Mouse (Mus musculus) midbrain, embryonic 15.5 days (tissue): ENCODE data around the gene Suds3. TPM values are rescaled to one million over a fixed set of nuclear protein-coding genes. Genes with fewer than 3 reads are reported as not detected.
A peak's percentile ranks its signal among the peaks of the same experiment; 100 is the strongest.

Source experiments
- ATAC-seq: fragments of 200-750 bp; cut with Nextera tagmentation; replicated peaks from 2 replicates; pipeline ENCODE4 v1.8.0; 2017; ENCODE audit warnings: moderate TSS enrichment
- H3K27ac ChIP-seq: fragments of 300-500 bp; sonication (generic); 2 replicates; pipeline ENCODE4 v1.5.1; 2015; ENCODE audit warnings: mild to moderate bottlenecking, inconsistent platforms
- H3K27me3 ChIP-seq: fragments of 300-500 bp; sonication (generic); replicated peaks from 2 replicates; pipeline ENCODE4 v1.6.1; 2015; ENCODE audit warnings: inconsistent platforms
- H3K36me3 ChIP-seq: fragments of 300-500 bp; sonication (generic); replicated peaks from 2 replicates; pipeline ENCODE4 v1.6.1; 2015; ENCODE audit warnings: inconsistent platforms
- H3K4me1 ChIP-seq: fragments of 300-500 bp; sonication (generic); 2 replicates; pipeline ENCODE4 v1.6.1; 2015; ENCODE audit warnings: inconsistent platforms
- H3K4me2 ChIP-seq: fragments of 300-500 bp; sonication (generic); 2 replicates; pipeline ENCODE4 v1.6.1; 2015; ENCODE audit warnings: inconsistent platforms, mild to moderate bottlenecking, moderate library complexity
- H3K4me3 ChIP-seq: fragments of 300-500 bp; sonication (generic); 2 replicates; pipeline ENCODE4 v1.5.1; 2015; ENCODE audit warnings: mild to moderate bottlenecking, inconsistent platforms
- H3K9ac ChIP-seq: fragments of 300-500 bp; sonication (generic); 2 replicates; pipeline ENCODE4 v1.6.1; 2015; ENCODE audit warnings: mild to moderate bottlenecking, inconsistent platforms
- H3K9me3 ChIP-seq: fragments of 300-500 bp; sonication (generic); 2 replicates; pipeline ENCODE4 v1.6.1; 2016; ENCODE audit warnings: inconsistent platforms
- WGBS: fragments of 180-500 bp; shearing (Covaris S2); methylation state at CpG from one replicate; pipeline ENCODE4 v1.1.7; 2015; ENCODE audit warnings: mixed read lengths; 5-methylcytosine and 5-hydroxymethylcytosine counted together
- polyA plus RNA-seq: library from polyadenylated mRNA; unstranded; fragments of >200 nt; fragmentation: Nextera tagmentation; extraction: Ambion mirVana; gene quantifications from 2 replicates; pipeline ENCODE4 v1.2.1, GENCODE M21; 2015

Suds3 gene
- polyA plus RNA-seq, 1 experiment from 2014 or later, result 87.3 TPM

DNA sequence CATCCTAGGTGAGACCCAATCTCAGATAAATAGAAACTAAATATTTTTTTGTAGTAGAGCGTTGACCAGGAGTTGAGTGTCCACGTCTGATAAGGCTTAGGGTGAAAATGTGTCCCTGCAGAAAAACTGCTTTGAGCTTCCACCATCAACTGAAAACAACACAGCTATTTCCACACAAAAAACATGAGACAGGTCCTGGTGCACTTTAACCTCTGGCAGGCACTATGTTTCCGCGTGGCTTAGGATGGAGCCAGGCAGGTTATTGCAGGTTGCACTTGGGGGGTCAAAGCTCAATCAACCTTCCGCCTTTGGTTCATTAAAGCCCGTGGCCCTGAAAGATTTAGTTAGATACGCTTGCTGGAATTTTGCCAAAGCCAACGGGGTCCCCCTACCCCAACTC is 2.9 kb upstream of the Suds3 start:
- ATAC-seq, result no peak
- 58% methylated on average over 8 of the region's 8 CpGs for WGBS
- H3K9me3 ChIP-seq, result no peaks in the 10 kb centered on the region
- peaks cover 38% of the 10 kb centered on the region for H3K4me1 ChIP-seq
- peak overlapping the region; percentile 97; the same call in 1 of the 2 replicates for H3K4me2 ChIP-seq
- H3K36me3 ChIP-seq, result no peaks in the 10 kb centered on the region
- no peak overlapping the region for H3K4me3 ChIP-seq
- no peak overlapping the region for H3K9ac ChIP-seq
- H3K27ac ChIP-seq, result no peak overlapping the region
- H3K27me3 ChIP-seq, result peaks cover 10% of the 10 kb centered on the region; the same call in 1 of the 2 replicates

DNA sequence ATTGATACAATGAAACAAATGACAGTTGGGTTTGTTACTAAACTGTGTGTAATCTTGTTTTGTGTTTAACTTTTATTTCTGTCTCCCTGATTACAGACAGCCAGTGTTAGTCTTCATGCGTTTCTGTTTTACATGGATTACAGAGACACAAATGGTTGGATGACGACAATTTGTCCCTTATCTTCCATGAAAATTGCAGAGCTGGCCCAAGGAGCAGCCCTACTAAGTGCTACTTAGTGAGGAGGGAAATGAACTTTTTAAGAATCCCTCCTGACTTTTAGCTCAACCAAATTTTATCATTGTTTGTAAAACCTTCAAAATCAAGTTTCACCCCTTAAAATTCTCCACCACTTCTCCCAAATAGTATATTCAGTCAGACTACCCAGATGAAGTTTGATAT is 2.3 kb upstream of the Suds3 start:
- H3K4me3 ChIP-seq, result no peak overlapping the region
- H3K27ac ChIP-seq, result no peak overlapping the region
- H3K4me1 ChIP-seq, result peaks cover 38% of the 10 kb centered on the region
- ATAC-seq, result no peak
- H3K9me3 ChIP-seq, result no peaks in the 10 kb centered on the region
- peaks cover 10% of the 10 kb centered on the region; the same call in 1 of the 2 replicates for H3K27me3 ChIP-seq
- WGBS, result 95% methylated on average over 2 of the region's 2 CpGs
- no peak overlapping the region for H3K9ac ChIP-seq
- no peak overlapping the region for H3K4me2 ChIP-seq
- H3K36me3 ChIP-seq, result no peaks in the 10 kb centered on the region

DNA sequence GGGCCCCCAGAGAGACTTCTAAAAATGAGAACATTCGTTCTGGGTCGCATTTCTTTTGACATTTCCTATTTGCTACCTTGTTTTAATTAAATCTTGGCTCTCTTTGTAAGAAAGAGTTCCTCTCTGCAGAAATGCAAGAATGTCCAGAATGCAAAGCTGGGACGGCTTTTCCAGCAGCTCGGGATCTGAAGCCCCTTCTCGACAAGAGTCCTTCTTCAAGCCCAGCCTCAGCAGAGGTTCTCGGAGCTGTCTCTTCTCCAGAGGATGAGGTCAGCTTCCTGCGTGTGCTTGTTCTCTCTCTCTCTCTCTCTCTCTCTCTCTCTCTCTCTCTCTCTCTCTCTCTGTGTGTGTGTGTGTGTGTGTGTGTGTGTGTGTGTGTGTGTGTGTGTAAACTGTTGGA is 1.8 kb upstream of the Suds3 start:
- 74% methylated on average over 7 of the region's 7 CpGs for WGBS
- Histone ChIP-seq H3K27ac (no peak overlapping the region), H3K9me3 (no peaks in the 10 kb centered on the region), H3K4me2 (no peak overlapping the region), H3K4me1 (peaks cover 38% of the 10 kb centered on the region), H3K36me3 (peaks cover under 1% of the 10 kb centered on the region; the same call in 1 of the 2 replicates), H3K9ac (no peak overlapping the region), H3K4me3 (no peak overlapping the region), H3K27me3 (peaks cover 10% of the 10 kb centered on the region; the same call in 1 of the 2 replicates)
- ATAC-seq, result no peak

GRCm38 (mm10) chr5:117117241-117117640 is 1.3 kb upstream of the Suds3 start:
- Histone ChIP-seq H3K27me3 (peaks cover 10% of the 10 kb centered on the region; the same call in 1 of the 2 replicates), H3K4me3 (no peak overlapping the region), H3K9me3 (no peaks in the 10 kb centered on the region), H3K36me3 (peaks cover 6% of the 10 kb centered on the region), H3K9ac (no peak overlapping the region), H3K27ac (no peak overlapping the region), H3K4me1 (peaks cover 38% of the 10 kb centered on the region), H3K4me2 (no peak overlapping the region)
- ATAC-seq, result no peak
- WGBS, result 87% methylated on average over 2 of the region's 2 CpGs

DNA sequence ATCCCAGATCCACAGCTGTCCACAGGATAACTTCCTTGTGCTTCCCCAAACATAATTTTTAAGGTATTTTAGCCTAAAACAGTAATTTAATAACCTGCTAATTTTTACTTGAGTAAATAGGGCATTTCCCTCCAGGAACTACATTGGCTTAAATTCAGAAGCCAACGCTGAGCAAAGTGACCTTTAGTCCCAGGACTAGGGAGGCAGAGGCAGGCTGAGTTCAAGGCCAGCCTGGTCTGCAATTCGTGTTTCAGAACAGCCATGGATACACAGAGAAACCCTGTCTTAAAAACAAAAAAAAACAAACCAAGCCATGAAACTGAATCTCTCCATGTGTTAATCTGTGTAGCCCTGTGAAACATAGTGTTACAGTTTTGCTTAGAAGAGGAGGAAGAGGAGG is 747 bp upstream of the Suds3 start:
- ATAC-seq, result no peak
- H3K27me3 ChIP-seq, result peaks cover 8% of the 10 kb centered on the region; the same call in 1 of the 2 replicates
- H3K9me3 ChIP-seq, result no peaks in the 10 kb centered on the region
- H3K27ac ChIP-seq, result no peak overlapping the region
- no peak overlapping the region for H3K4me2 ChIP-seq
- H3K4me3 ChIP-seq, result no peak overlapping the region
- 64% methylated on average over 2 of the region's 2 CpGs for WGBS
- H3K36me3 ChIP-seq, result peaks cover 7% of the 10 kb centered on the region
- peaks cover 36% of the 10 kb centered on the region for H3K4me1 ChIP-seq
- H3K9ac ChIP-seq, result no peak overlapping the region

DNA sequence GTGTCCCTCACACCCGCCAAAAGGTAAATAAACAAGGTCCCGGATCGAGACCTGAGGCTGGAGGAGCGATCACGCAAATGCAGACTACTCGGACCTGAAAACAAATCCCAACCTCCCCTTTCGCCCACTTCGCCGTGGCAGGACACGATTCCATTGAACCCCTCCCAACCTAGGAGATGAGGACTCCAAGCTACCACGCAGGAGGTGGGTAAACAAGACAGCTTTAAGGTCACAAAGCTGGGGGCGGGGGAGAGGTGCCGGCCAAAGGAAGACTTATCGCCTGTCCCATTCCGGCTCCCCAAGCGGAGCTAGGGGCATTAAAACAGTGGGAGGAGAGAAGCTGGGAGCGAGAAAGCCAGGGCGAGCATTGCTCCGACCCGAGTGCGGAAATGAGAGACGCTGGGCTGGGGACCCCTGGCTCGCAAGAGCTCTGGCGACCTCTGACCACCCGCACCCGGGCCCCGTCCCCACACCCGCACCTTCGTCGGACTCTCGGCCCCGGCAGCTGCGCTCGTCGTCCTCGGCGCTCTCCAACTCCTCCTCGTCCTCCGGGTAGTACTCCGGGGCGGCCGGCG is 633 bp downstream of the Suds3 start:
- H3K36me3 ChIP-seq, result peaks cover 7% of the 10 kb centered on the region
- no peaks in the 10 kb centered on the region for H3K9me3 ChIP-seq
- no peaks in the 10 kb centered on the region for H3K27me3 ChIP-seq
- H3K4me1 ChIP-seq, result peaks cover 24% of the 10 kb centered on the region
- peak overlapping the region; percentile 88 for H3K9ac ChIP-seq
- peak overlapping the region; percentile 85 for H3K4me3 ChIP-seq
- H3K27ac ChIP-seq, result peak overlapping the region; percentile 87
- peak overlapping the region; percentile 98 for H3K4me2 ChIP-seq
- peak; percentile 11; the same call in 1 of the 2 replicates for ATAC-seq
- under 1% methylated on average over 43 of the region's 43 CpGs for WGBS

GRCm38 (mm10) chr5:117114581-117115192 is 1.2 kb downstream of the Suds3 start:
- Histone ChIP-seq H3K9ac (peak overlapping the region; percentile 88), H3K9me3 (no peaks in the 10 kb centered on the region), H3K4me2 (peak overlapping the region; percentile 98), H3K27me3 (no peaks in the 10 kb centered on the region), H3K27ac (peak overlapping the region; percentile 87), H3K4me3 (peak overlapping the region; percentile 85), H3K36me3 (peaks cover 11% of the 10 kb centered on the region), H3K4me1 (peaks cover 24% of the 10 kb centered on the region)
- ATAC-seq, result no peak
- 6% methylated on average over 16 of the region's 16 CpGs for WGBS

DNA sequence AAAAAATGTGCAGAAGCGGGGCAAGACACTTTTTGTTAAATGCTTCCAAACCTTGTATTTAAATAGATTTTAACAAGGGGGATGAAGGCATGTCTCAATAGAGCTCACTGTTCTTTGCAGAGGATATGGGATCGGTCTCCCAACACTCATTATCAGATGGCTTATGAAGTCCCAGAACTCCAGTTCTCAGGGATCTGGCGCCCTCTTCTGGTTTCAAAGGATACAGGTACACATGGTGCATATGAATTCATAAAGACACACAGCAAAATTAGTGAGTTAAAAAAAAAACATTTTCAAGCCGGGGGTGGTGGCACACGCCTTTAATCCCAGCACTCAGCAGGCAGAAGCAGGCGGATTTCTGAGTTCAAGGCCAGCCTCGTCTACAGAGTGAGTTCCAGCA is 2.6 kb downstream of the Suds3 start:
- Histone ChIP-seq H3K9ac (no peak overlapping the region), H3K4me1 (peaks cover 17% of the 10 kb centered on the region), H3K4me3 (no peak overlapping the region), H3K4me2 (no peak overlapping the region), H3K27ac (no peak overlapping the region), H3K36me3 (peaks cover 24% of the 10 kb centered on the region), H3K27me3 (no peaks in the 10 kb centered on the region), H3K9me3 (no peaks in the 10 kb centered on the region)
- WGBS, result 89% methylated on average over 7 of the region's 7 CpGs
- no peak for ATAC-seq

DNA sequence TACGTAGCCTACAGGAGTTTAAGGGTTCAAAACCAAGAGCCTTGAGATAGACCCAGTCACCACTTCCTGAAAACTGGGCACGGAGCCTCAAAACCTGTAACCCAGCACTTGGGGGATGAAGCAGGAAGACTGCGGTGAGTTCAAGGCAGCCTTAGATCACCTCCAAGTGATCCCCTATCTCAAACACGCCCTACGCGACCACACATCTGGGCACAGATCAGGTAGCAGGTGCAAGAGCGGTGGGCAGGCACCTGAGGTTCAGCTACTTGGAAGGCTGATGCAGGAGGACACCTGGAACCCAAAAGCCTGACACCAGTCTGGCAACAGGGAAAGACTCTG is 4.2 kb downstream of the Suds3 start:
- ATAC-seq, result no peak
- peaks cover 17% of the 10 kb centered on the region for H3K4me1 ChIP-seq
- no peak overlapping the region for H3K9ac ChIP-seq
- 97% methylated on average over 7 of the region's 7 CpGs for WGBS
- H3K4me3 ChIP-seq, result no peak overlapping the region
- H3K27ac ChIP-seq, result no peak overlapping the region
- H3K36me3 ChIP-seq, result peaks cover 29% of the 10 kb centered on the region
- H3K9me3 ChIP-seq, result no peaks in the 10 kb centered on the region
- H3K27me3 ChIP-seq, result no peaks in the 10 kb centered on the region
- no peak overlapping the region for H3K4me2 ChIP-seq

DNA sequence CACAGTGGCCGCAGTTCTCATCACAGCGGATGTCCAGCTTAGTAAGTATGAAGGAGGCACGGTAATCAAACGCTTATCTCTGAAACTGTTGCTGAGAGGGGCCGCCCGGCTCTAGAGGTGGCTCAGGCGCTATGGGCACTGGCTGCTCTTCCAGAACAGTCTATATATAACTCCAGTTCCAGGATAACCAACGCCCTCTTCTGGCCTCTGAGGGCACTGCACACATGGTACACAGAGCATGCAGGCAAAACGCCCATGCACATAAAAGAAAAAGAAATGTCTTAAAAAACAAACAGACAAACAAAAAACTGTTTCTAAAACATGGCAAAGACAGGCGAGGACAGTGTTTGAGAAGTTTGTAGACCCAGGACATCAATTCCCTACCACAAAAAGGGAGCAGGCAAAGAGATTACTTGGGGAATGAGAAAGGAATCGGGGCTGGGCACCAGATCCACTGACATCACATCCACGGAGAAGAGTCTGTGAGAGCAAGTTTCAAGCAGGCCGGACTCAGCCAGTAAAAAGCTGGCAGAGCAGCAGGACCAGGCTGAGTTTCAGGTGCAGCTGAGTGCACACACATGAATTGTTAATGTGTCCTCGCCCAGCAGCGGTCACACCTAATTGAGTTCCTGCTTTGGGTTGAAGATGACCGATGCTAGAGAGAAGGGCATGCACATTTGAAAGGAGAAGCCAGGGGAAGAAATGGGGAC is 4.7 kb downstream of the Suds3 start:
- H3K36me3 ChIP-seq, result peaks cover 31% of the 10 kb centered on the region

GRCm38 (mm10) chr5:117109522-117109921 is 6.4 kb downstream of the Suds3 start:
- Histone ChIP-seq H3K9ac (no peak overlapping the region), H3K27me3 (no peaks in the 10 kb centered on the region), H3K27ac (no peak overlapping the region), H3K4me1 (peaks cover 8% of the 10 kb centered on the region), H3K9me3 (no peaks in the 10 kb centered on the region), H3K36me3 (peaks cover 35% of the 10 kb centered on the region), H3K4me3 (no peak overlapping the region), H3K4me2 (no peak overlapping the region)
- 91% methylated on average over 8 of the region's 8 CpGs for WGBS
- ATAC-seq, result no peak

More for the DNA sequence above, 4.7 kb downstream of the Suds3 start:
- H3K9me3 ChIP-seq, result no peaks in the 10 kb centered on the region
- no peak overlapping the region for H3K27ac ChIP-seq
- ATAC-seq, result no peak
- WGBS, result 92% methylated on average over 16 of the region's 16 CpGs
- H3K4me1 ChIP-seq, result peaks cover 15% of the 10 kb centered on the region
- no peak overlapping the region for H3K9ac ChIP-seq
- H3K4me3 ChIP-seq, result no peak overlapping the region
- no peak overlapping the region for H3K4me2 ChIP-seq
- no peaks in the 10 kb centered on the region for H3K27me3 ChIP-seq

- Histone ChIP-seq H3K4me2 (no peak overlapping the region), H3K27me3 (no peaks in the 10 kb centered on the region), H3K9ac (no peak overlapping the region), H3K4me3 (no peak overlapping the region), H3K27ac (no peak overlapping the region), H3K36me3 (peaks cover 39% of the 10 kb centered on the region), H3K9me3 (no peaks in the 10 kb centered on the region), H3K4me1 (no peaks in the 10 kb centered on the region)
- 94% methylated on average over 13 of the region's 13 CpGs for WGBS
- no peak for ATAC-seq
Observed at GRCm38 (mm10) chr5:117108731-117109130, 7.2 kb downstream of the Suds3 start.
